Mouse (Mus musculus) embryo, embryonic 9.5 days (tissue): Measurements from ENCODE around the gene Rara.
"Not testable (repeated sequence)": the region's sequence is repeated elsewhere in the genome, so short reads cannot be mapped to it uniquely, and the experiment has no call there.

ENCODE experiments used
- DNase-seq: peaks from one replicate; pipeline ENCODE4 v3.0.0-alpha.2; 2017; ENCODE audit errors: extremely low spot score

Gene Rara

DNA sequence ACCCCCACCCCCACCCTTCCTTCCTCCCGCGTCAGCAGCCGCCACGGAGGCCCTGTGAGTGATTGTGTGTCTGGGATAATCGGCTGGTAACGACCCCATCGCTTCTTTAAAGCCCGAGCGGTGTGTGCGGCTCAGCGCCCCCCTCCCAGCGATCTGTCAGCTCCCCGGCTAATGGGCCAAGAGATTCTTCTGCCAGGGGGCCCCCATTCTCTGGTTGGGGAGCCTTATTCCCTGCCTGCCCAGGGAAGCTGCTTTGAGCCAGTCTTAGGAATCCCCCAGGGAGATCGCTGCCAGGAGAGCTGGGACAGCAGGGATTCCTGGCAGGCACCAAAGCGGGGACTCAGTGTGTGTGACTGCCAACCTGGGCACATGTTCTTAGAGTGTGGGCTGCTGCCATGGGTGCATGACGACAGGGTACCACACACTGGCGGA lies 41.9 kb downstream of the Rara start:
- no peak for DNase-seq

DNA sequence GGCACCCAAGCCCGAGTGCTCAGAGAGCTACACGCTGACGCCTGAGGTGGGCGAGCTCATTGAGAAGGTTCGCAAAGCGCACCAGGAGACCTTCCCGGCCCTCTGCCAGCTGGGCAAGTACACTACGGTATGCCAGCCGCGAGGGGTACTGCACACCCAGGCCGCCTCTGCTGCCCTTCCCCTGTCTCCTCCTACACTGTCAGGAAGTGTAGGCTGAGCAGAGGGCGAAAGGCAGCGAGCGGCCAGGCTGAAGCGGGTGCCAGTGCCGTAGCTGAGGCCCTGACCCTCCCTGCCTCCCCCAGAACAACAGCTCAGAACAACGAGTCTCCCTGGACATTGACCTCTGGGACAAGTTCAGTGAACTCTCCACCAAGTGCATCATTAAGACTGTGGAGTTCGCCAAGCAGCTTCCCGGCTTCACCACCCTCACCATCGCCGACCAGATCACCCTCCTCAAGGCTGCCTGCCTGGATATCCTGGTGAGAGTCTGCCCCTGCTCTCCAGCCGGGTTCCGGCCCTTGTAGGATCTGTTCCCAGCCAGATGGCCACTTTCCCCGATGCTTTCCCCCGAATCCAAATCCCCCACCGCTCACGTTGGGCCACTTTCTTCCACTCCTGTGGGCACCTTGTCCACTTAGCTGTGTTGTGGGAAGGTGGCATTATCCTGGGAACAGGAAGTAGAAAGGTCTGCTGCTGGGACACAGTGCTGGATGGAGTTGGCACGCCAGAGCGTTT lies 42.7 kb downstream of the Rara start:
- no peak for DNase-seq

DNA sequence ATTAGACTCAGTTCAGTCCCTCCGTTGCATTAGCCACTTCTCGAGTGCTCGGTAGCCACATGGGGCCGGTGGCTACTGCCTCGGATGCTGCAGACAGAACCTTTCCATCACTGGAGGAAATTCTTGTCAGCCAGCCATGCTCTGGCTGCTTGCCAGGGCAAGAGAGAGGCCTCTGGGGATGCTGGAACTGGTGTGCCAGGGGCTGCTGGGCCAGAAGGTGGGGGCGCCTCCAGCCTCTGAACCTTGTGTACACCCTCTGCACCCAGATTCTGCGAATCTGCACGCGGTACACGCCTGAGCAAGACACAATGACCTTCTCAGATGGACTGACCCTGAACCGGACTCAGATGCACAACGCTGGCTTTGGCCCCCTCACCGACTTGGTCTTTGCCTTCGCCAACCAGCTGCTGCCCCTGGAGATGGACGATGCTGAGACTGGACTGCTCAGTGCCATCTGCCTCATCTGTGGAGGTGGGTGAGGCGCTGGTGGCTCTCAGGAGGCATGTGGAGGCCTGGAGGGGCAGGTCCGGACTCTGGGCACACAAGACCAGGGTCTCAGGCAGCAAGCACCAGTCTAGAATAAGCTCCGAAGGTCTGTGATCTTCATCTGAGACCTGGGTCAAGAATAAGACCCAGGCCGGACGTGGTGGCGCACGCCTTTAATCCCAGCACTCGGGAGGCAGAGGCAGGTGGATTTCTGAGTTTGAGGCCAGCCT lies 43.9 kb downstream of the Rara start:
- DNase-seq, result no peak

DNA sequence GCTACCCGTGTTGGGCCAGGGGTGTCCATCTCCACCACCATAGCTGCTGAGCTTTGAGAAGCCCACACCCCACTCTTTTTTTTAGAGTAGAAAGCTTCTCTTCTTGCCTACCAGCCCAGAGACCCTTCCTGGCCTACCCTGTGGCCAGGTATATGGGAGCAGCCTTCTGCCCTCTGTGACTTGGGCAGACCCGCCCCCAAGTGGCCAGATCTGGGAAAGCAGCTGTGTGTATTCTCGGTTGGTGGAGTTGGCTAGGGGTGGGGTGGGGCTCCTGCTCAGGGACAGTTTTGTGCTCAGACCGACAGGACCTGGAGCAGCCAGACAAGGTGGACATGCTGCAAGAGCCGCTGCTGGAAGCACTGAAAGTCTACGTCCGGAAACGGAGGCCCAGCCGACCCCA lies 44.6 kb downstream of the Rara start:
- DNase-seq, result peak; percentile 84

DNA sequence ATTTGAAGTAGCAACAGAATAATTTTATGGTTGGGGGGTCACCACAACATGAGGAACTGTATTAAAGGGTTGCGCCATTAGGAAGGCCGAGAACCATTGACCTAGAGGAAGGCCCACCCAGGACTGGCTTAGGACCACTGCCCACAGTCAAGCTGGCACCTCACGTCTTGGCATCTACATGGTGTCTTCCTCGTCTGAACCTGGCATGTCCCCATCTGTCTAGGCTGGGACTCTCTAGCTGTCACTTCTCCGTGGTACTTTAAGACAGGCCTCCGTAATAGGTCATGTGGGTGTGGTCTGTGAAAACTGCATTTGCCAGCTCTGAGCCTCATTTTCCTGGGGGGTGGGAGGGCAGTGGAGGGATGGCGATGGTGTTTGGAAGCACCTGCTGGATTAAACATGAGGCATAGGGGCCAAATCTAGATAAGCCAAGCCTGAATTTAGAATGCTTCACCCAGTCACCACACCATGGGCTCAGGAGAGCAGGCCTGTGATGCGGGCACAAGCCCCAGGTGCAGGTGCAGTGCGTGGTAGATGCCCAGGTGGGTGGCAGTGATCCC lies 45.3 kb downstream of the Rara start:
- DNase-seq, result no peak

DNA sequence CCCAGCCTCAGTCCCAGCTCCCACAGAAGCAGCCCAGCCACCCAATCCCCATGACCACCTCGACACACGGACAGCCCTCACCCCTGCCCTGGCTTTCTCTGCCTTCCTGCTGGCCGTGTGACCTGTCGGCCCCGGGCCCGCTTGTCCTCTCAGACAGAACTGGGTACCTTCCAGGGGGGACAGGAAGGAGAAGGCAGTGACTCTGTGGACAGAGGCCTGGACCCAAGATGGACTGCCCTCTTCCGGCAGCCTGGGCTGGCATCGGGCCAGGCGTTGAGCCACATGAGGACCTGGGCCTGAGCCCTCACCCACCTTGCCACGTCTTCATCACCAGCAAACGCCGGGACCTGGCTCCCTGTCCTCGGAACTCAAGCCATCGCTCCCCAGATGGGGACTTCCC lies 46.0 kb downstream of the Rara start:
- no peak for DNase-seq

DNA sequence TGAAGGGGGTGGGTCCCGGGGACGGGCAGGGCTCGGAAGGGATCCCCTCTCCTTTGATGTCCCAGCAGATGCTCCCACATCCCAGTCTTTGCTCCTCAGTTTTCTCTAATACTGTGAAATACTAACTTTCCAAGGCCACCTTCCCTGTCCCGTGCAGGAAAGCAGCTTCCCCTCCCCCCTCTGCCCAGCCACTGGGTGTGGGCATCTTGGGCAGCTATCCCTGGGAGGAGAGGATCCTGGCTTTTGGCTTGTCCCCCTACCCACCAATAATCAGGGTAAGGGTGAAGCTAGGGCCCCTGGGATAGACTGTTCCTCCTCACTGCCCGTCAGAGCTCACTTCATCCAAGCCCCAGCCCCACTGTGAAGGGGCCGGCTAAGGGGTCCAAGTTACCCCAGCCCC lies 46.6 kb downstream of the Rara start:
- no peak for DNase-seq

DNA sequence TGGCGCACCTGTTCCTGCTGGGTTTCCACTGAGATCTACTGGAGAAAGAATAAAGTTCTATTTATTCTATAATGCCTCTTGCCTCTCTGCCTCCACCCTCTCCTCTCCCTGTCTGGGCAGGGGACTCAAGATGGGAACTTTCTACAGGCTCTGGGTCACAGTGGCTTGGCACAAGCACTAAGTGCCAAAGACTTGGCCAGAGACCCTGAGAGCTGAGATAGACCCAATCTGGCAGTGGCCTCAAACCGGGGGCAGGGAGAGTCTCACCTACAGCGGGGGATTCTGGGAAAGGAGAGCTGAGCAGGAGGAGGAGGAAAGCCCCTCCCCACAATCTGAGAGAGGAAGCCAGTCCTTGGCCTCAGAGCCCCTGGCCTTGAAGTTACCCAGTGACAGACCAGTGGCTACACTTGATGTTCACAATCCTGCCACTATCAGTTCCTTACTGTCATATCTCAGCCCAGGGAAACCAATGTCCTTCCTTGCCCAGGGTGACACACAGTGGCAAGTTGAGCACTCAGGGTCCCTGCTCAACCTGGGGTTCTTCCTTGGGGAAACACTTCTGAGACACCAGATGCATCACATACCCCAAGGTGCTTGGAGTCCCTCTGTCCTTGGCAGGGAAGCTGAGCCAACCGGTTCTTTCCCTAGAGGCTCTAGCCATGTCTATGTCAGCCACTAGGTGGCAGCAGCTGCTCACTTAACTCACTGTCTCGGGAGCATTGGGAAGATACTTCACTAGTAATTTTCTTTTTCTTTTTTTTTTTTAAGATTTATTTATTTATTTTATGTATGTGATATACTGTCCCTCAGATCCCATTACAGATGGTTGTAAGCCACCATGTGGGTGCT lies 47.5 kb downstream of the Rara start:
- DNase-seq, result peak; percentile 71

DNA sequence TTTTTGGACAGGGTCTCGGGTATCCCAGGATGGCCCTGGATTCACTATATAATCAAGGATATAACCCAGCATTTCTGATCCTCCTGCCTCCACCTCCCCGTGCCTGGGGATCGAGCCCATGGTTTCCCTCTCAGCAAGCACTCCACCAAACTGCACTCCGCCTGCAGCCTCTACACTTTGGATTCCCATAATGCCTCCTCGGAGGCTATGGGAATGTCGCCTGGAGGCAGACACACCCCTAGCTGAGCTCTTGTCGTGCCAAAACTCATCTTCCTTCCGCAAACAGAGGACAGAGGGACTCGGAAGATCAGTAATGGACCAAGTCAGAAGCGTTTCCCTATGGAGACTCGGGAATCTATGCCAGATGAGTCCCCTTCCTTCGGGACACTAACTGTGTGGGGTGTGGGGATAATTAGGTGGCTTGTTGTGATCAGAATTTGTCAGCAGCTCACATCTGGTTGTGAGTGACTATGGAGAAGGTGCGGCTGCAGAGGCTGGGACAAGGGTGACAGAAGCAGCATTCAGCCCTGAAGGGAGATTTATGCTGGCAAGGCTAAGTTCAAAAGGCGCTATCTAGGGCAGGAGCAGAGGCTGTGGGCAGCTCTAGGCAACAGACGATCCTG lies 51.0 kb downstream of the Rara start:
- DNase-seq, result no peak

DNA sequence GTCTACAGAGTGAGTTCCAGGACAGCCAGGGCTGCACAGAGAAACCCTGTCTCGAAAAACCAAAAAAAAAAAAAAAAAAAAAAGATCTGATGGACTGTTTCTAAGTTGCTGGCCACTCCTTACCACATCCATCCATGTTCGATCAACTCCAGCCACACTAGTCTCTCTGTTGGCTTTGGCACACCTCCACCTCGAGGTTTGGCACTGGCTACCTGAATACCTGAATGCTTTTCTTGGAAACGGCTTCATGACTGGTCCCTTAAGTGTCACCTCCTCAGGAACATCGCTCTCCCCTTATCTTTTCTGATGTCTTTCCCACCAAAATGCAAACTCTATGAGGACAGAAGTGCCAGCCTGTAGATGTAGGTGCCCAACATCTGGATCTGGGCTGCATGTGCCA lies 51.7 kb downstream of the Rara start:
- no peak for DNase-seq

DNA sequence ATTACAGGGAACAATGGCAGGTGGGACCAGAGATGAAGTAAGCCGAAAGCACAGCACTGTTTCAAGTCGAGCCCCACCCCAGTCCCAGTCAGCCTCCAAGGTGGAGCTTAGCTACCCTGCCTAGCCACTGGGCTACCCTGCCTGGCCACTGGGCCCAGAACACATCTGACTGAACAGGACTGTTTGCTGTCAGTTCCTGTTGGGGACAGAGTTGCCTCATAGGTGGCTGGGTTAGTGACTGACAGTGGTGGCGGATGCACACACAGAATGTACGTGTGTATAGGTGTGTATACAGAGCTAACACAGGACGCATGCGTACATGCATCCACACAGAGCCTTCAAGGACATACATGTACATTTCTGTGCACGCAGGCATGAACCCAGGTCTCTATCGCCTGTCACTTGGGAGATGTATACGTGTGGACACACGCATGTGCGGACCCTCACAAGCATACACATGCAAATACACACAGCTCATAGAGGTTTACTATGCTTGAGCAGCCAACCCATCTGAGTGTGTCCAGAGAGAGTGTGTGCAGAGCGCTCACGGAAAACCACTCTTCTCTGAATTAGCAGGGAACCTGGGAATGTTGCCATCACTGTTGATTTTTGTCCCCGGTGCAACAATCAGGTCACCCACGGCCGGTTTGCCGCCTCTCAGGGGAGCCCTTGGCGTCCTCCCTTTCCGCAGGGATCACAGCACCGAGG lies 53.8 kb downstream of the Rara start:
- no peak for DNase-seq

DNA sequence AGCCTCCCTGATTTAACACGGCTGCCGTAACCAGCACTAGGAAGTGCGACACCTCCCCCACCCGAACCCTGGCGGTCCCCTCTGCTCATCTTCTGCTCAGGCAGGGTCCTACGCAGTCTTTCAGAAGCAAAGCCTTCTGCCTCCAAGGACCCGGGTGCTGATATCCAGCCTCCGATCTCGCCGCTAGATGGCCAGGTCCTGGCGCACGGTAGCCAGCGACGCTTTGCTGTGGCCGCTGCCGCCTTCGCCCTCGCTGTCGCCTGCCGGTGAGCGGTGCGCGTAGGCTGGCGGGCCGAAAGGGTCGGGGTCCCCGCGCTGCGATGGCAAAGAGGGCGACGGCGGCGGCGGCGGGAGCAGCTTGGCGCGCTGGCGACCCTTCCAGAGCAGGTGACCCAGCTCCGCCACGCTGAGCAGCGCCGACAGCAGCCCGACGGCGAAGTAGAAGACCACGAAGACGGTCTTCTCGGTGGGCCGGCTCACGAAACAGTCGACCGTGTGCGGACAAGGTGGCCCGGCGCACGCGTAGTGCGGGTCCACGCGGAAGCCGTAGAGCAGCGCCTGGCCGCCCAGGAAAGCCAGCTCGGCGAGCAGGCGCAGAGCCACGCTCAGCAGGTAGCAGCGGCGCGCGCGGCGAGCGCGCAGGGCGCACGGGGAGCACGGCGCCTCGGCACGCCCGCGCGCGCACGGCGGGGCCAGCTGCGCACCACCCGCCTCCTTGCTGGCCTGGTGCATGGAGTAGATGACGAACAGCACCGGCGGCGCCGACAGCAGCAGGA lies 54.6 kb downstream of the Rara start:
- peak; percentile 75 for DNase-seq

DNA sequence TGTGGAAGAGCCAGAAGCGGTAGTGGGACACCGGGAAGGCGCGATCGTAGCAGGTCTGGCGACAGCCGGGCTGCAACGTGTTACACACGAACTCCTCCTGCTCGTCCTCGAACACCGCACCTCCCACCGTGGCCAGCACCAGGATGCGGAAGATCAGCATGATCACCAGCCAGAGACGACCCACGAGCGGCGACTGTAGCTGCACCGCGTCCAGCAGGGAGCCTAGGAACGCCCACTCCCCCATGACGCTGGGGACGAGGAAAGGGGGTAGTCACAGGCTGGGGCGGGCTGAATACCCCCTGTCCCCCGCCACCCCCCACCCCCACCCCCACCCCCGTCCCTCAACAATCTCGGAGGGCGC lies 55.1 kb downstream of the Rara start, which contains the start of gene Gjd3:
Gjd3 (minus strand) TSS at position 244 of the 361 bp plus-strand sequence.
- DNase-seq, result no peak

DNA sequence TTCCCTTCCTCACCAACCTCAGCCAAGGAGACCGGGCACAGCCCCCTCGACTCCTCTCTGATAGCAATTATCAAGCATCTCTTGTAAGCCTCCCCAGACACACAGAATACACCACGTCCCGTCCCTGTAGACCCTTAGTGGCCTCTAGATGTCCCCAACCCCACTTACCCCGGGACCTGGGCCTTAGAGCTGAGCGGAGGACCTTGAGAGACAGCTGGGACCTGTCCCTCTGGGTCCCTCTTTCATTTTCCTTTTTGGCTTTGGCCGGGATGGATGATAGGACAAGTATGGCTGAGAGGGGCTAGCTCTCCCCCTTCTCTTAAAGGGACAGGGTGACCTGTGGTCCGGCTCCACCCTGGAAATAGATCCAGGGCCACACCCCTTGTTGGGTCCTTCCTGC lies 55.9 kb downstream of the Rara start:
- no peak for DNase-seq

DNA sequence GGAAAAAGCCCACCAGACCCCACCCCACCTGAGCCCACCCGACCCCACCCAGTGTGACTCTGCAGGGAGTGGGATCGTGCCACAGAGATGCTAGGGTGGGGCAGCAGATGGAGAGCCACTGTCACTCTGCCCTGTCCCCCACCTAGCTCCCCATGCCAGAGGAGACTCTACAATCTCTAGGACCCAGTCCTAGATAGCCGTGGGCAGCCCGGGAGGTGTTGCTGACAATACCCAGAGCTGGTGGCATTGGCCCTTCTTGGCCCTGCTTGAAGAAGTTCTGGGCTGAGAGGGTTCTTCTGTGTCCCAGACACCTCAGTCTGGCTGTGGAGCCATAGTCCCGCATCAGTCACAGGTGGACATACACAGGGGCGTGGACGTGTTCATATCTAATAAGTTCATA lies 57.9 kb downstream of the Rara start:
- no peak for DNase-seq

DNA sequence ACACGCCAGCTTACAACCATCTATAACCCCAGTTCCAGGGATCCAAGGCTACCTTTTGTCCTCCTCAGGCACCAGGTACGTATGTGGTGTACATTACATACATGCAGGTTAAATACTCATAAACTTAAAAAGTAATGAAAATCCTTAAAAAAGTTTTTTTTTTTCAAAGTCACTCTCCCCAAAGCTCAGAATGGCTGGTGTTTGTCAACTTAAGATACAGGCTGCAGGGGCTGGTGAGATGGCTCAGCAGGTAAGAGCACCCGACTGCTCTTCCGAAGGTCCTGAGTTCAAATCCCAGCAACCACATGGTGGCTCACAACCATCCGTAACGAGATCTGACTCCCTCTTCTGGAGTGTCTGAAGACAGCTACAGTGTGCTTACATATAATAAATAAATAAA lies 60.6 kb downstream of the Rara start:
- DNase-seq, result not testable (repeated sequence)

DNA sequence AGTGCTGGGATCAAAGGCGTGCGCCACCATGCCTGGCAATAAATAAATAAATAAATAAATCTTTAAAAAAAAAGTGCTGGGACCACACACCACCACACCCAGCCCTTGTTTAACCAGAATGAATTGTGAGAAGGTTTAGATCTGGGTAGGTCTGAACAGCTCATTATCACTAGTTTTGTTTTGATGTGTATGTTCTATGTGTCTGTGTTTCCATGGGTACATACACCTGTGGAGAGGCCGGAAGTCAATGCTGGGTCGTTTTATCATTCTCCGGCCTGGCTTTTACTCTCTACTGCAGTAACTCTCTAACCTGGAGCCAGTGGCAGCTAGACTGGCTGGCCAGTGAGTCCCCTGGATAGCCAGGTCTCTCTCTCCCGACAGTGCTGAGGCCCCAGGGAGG lies 63.2 kb downstream of the Rara start:
- DNase-seq, result no peak

DNA sequence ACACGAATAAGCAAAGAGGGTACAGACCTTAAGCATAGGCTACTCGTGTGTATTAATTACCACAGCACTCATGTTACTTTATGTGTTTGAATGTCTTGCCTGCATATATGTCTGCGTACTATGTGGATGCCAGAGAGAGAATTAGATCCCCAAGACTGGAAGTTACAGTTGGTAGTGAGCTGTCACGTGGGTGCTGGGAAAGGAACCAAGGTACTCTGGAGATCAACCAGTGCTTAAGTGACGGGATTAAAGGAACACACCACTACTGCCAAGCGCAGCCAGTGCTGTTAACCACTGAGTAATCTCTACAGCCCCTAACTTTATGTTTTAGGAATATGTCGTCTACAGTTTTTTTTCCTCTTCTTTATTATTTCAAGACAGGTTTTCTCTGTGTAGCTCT lies 68.4 kb downstream of the Rara start:
- no peak for DNase-seq

DNA sequence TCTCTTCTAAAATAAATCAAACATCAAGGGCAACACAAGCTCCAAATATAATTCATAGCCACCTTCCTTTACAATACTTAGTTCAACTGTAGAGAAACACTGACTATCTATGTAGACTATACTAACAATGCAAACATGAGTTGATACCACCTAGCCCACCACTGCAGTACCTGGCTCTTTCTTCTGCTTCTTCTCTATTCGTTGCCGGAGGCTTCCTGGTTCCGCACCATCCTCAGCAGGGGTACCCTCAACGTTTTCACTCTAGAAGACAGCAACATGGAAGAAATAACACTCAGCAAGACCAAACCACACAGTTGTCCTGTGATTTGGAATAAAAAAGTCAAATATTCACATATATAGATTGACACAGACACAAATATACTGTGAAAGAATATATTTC lies 70.0 kb downstream of the Rara start:
- DNase-seq, result no peak

DNA sequence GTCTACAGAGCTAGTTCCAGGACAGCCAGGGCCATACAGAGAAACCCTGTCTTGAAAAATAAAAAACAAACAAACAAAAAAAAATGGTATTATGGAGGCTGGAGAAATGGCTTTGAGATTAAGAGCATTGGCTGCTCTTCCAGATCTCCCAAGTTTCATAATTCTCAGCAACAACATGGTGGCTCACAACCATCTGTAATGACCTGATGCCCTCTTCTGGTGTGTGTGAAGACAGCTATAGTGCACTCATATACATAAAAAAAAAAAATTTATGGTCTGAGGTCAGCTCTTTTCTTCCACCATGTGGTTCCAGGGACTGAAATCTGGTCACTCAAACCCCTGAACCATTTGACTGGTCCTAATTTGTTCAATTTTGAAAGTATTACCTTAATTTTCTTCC lies 71.2 kb downstream of the Rara start:
- DNase-seq, result no peak
